Mouse (Mus musculus): ENCODE measurements around the gene Acp5. TPM values are rescaled to one million over a fixed set of nuclear protein-coding genes. Genes with fewer than 3 reads are reported as not detected.

Gene Acp5
- polyA plus RNA-seq (2015; fragmentation: Nextera tagmentation; extraction: Ambion mirVana), result 0.49 and 1.5 TPM in 2 replicates

GRCm38 (mm10) chr9:22135644-22136390 is at the start of gene Acp5:
Gene Acp5 (minus strand): TSS chr9:22135711.
- no peaks in the 10 kb centered on the region for H3K36me3 ChIP-seq (ENCODE audit: control insufficient read depth, insufficient read depth, low read length)
- ATAC-seq, result no peak
- H3K9ac ChIP-seq (ENCODE audit: low read depth, low read length), result no peak within 1 kb of the TSS
- H3K9me3 ChIP-seq (ENCODE audit: control insufficient read depth, low read length), result no peaks in the 10 kb centered on the region
- peaks cover 7% of the 10 kb centered on the region; the same call in 1 of the 2 replicates for H3K4me1 ChIP-seq (ENCODE audit: control insufficient read depth, insufficient read depth, low read depth, low read length)
- H3K27ac ChIP-seq (ENCODE audit: low read depth, low read length), result no peak within 1 kb of the TSS
- H3K27me3 ChIP-seq (replicated peaks; ENCODE audit: control insufficient read depth, insufficient read depth, low read length), result peaks cover 19% of the 10 kb centered on the region
- WGBS, result 63% methylated on average over 7 of the region's 7 CpGs
- no peak within 1 kb of the TSS for H3K4me3 ChIP-seq (ENCODE audit: low read length)
- H3K4me2 ChIP-seq (ENCODE audit: low read length), result no peak within 1 kb of the TSS

GRCm38 (mm10) chr9:22172318-22172717 is 36.8 kb upstream of the Acp5 start:
- Histone ChIP-seq H3K27ac (ENCODE audit: low read depth, low read length) (no peak overlapping the region), H3K27me3 (replicated peaks; ENCODE audit: control insufficient read depth, insufficient read depth, low read length) (no peaks in the 10 kb centered on the region), H3K4me1 (ENCODE audit: control insufficient read depth, insufficient read depth, low read depth, low read length) (no peaks in the 10 kb centered on the region), H3K4me3 (ENCODE audit: low read length) (no peak overlapping the region), H3K4me2 (ENCODE audit: low read length) (no peak overlapping the region), H3K9ac (ENCODE audit: low read depth, low read length) (no peak overlapping the region), H3K36me3 (ENCODE audit: control insufficient read depth, insufficient read depth, low read length) (no peaks in the 10 kb centered on the region), H3K9me3 (ENCODE audit: control insufficient read depth, low read length) (0 out of 2 replicates have a peak, but pooled peaks cover 3% of the 10 kb centered on the region)
- no peak for ATAC-seq
- 89% methylated on average over 4 of the region's 4 CpGs for WGBS

GRCm38 (mm10) chr9:22169327-22169726 is 33.8 kb upstream of the Acp5 start:
- Histone ChIP-seq H3K9ac (ENCODE audit: low read depth, low read length) (no peak overlapping the region), H3K9me3 (ENCODE audit: control insufficient read depth, low read length) (peaks cover 4% of the 10 kb centered on the region), H3K4me2 (ENCODE audit: low read length) (no peak overlapping the region), H3K27me3 (replicated peaks; ENCODE audit: control insufficient read depth, insufficient read depth, low read length) (no peaks in the 10 kb centered on the region), H3K27ac (ENCODE audit: low read depth, low read length) (no peak overlapping the region), H3K4me3 (ENCODE audit: low read length) (no peak overlapping the region), H3K36me3 (ENCODE audit: control insufficient read depth, insufficient read depth, low read length) (no peaks in the 10 kb centered on the region), H3K4me1 (ENCODE audit: control insufficient read depth, insufficient read depth, low read depth, low read length) (peaks cover 4% of the 10 kb centered on the region; the same call in 1 of the 2 replicates)
- no peak for ATAC-seq
- 95% methylated on average over 11 of the region's 11 CpGs for WGBS

- H3K4me3 ChIP-seq (ENCODE audit: low read length), result no peak overlapping the region
- no peak overlapping the region for H3K9ac ChIP-seq (ENCODE audit: low read depth, low read length)
- H3K27ac ChIP-seq (ENCODE audit: low read depth, low read length), result no peak overlapping the region
- H3K9me3 ChIP-seq (ENCODE audit: control insufficient read depth, low read length), result peaks cover 4% of the 10 kb centered on the region
- H3K4me2 ChIP-seq (ENCODE audit: low read length), result no peak overlapping the region
- H3K36me3 ChIP-seq (ENCODE audit: control insufficient read depth, insufficient read depth, low read length), result no peaks in the 10 kb centered on the region
- no peak for ATAC-seq
- no peaks in the 10 kb centered on the region for H3K27me3 ChIP-seq (replicated peaks; ENCODE audit: control insufficient read depth, insufficient read depth, low read length)
- H3K4me1 ChIP-seq (ENCODE audit: control insufficient read depth, insufficient read depth, low read depth, low read length), result peaks cover 4% of the 10 kb centered on the region; the same call in 1 of the 2 replicates
- 98% methylated on average over 4 of the region's 4 CpGs for WGBS
Measured at GRCm38 (mm10) chr9:22167751-22168150, 32.2 kb upstream of the Acp5 start.

GRCm38 (mm10) chr9:22166686-22167085 is 31.2 kb upstream of the Acp5 start:
- peaks cover 4% of the 10 kb centered on the region for H3K9me3 ChIP-seq (ENCODE audit: control insufficient read depth, low read length)
- ATAC-seq, result no peak
- no peaks in the 10 kb centered on the region for H3K27me3 ChIP-seq (replicated peaks; ENCODE audit: control insufficient read depth, insufficient read depth, low read length)
- peaks cover 4% of the 10 kb centered on the region; the same call in 1 of the 2 replicates for H3K4me1 ChIP-seq (ENCODE audit: control insufficient read depth, insufficient read depth, low read depth, low read length)
- H3K27ac ChIP-seq (ENCODE audit: low read depth, low read length), result no peak overlapping the region
- WGBS, result 92% methylated on average over 10 of the region's 10 CpGs
- no peak overlapping the region for H3K4me2 ChIP-seq (ENCODE audit: low read length)
- H3K4me3 ChIP-seq (ENCODE audit: low read length), result no peak overlapping the region
- H3K36me3 ChIP-seq (ENCODE audit: control insufficient read depth, insufficient read depth, low read length), result no peaks in the 10 kb centered on the region
- no peak overlapping the region for H3K9ac ChIP-seq (ENCODE audit: low read depth, low read length)

- WGBS, result 59% methylated on average over 6 of the region's 6 CpGs
- ATAC-seq, result no peak
- Histone ChIP-seq H3K4me2 (ENCODE audit: low read length) (no peak overlapping the region), H3K9ac (ENCODE audit: low read depth, low read length) (no peak overlapping the region), H3K27me3 (replicated peaks; ENCODE audit: control insufficient read depth, insufficient read depth, low read length) (no peaks in the 10 kb centered on the region), H3K9me3 (ENCODE audit: control insufficient read depth, low read length) (peaks cover 4% of the 10 kb centered on the region), H3K36me3 (ENCODE audit: control insufficient read depth, insufficient read depth, low read length) (no peaks in the 10 kb centered on the region), H3K27ac (ENCODE audit: low read depth, low read length) (no peak overlapping the region), H3K4me1 (ENCODE audit: control insufficient read depth, insufficient read depth, low read depth, low read length) (peaks cover 4% of the 10 kb centered on the region; the same call in 1 of the 2 replicates), H3K4me3 (ENCODE audit: low read length) (no peak overlapping the region)
Measured at GRCm38 (mm10) chr9:22165964-22166363, 30.5 kb upstream of the Acp5 start.

GRCm38 (mm10) chr9:22164711-22165668 is 29.5 kb upstream of the Acp5 start:
- 2% methylated on average over 48 of the region's 54 CpGs for WGBS
- Histone ChIP-seq H3K9ac (ENCODE audit: low read depth, low read length) (peak overlapping the region; percentile 81), H3K9me3 (ENCODE audit: control insufficient read depth, low read length) (peaks cover 4% of the 10 kb centered on the region), H3K4me2 (ENCODE audit: low read length) (peak overlapping the region; percentile 77), H3K4me1 (ENCODE audit: control insufficient read depth, insufficient read depth, low read depth, low read length) (peaks cover 4% of the 10 kb centered on the region; the same call in 1 of the 2 replicates), H3K27me3 (replicated peaks; ENCODE audit: control insufficient read depth, insufficient read depth, low read length) (no peaks in the 10 kb centered on the region), H3K27ac (ENCODE audit: low read depth, low read length) (peak overlapping the region; percentile 85), H3K4me3 (ENCODE audit: low read length) (peak overlapping the region; percentile 66), H3K36me3 (ENCODE audit: control insufficient read depth, insufficient read depth, low read length) (no peaks in the 10 kb centered on the region)
- peak; percentile 91 for ATAC-seq

- peaks cover 5% of the 10 kb centered on the region for H3K4me1 ChIP-seq (ENCODE audit: control insufficient read depth, insufficient read depth, low read depth, low read length)
Measured at GRCm38 (mm10) chr9:22162912-22163311, 27.4 kb upstream of the Acp5 start.

GRCm38 (mm10) chr9:22162305-22162704 is 26.8 kb upstream of the Acp5 start:
- Histone ChIP-seq H3K27me3 (replicated peaks; ENCODE audit: control insufficient read depth, insufficient read depth, low read length) (no peaks in the 10 kb centered on the region), H3K27ac (ENCODE audit: low read depth, low read length) (no peak overlapping the region), H3K9ac (ENCODE audit: low read depth, low read length) (no peak overlapping the region), H3K36me3 (ENCODE audit: control insufficient read depth, insufficient read depth, low read length) (no peaks in the 10 kb centered on the region), H3K4me1 (ENCODE audit: control insufficient read depth, insufficient read depth, low read depth, low read length) (peaks cover 11% of the 10 kb centered on the region), H3K4me3 (ENCODE audit: low read length) (no peak overlapping the region), H3K4me2 (ENCODE audit: low read length) (no peak overlapping the region), H3K9me3 (ENCODE audit: control insufficient read depth, low read length) (peaks cover 4% of the 10 kb centered on the region)
- 81% methylated on average over 9 of the region's 9 CpGs for WGBS
- ATAC-seq, result no peak

More at GRCm38 (mm10) chr9:22162912-22163311, 27.4 kb upstream of the Acp5 start:
- Histone ChIP-seq H3K4me2 (ENCODE audit: low read length) (no peak overlapping the region), H3K27ac (ENCODE audit: low read depth, low read length) (no peak overlapping the region), H3K9me3 (ENCODE audit: control insufficient read depth, low read length) (peaks cover 4% of the 10 kb centered on the region), H3K36me3 (ENCODE audit: control insufficient read depth, insufficient read depth, low read length) (no peaks in the 10 kb centered on the region), H3K4me3 (ENCODE audit: low read length) (no peak overlapping the region), H3K27me3 (replicated peaks; ENCODE audit: control insufficient read depth, insufficient read depth, low read length) (no peaks in the 10 kb centered on the region), H3K9ac (ENCODE audit: low read depth, low read length) (no peak overlapping the region)
- WGBS, result 88% methylated on average over 7 of the region's 7 CpGs
- no peak for ATAC-seq
